ENCODE assay signal across 13 mouse cellular contexts in genomic region chr2:119332177-119332661, GRCm38 (mm10). TPM values are rescaled to one million over a fixed set of nuclear protein-coding genes. Genes with fewer than 3 reads are reported as not detected.
A peak's percentile ranks its signal among the peaks of the same experiment; 100 is the strongest.
DNase-seq lines count a peak whose midpoint lies in the region; ATAC-seq and TF ChIP-seq lines count a peak whose summit lies in the region.
"Had no signal": no experiment of that assay in that cellular context is flagged by ENCODE, and none has a peak within 500 bp of the region (broad histone marks: within the 10 kb centered on the region; RNA-seq: fewer than 3 reads in every experiment).

No protein-coding gene starts in this region.

- no peak overlapping the region for H3K27ac ChIP-seq in heart, embryonic 15.5 days
- no peak overlapping the region for H3K27ac ChIP-seq in liver, embryonic 11.5 days (ENCODE audit: low read depth, low read length)
- H3K27ac ChIP-seq in liver, embryonic 12.5 days, result no peak overlapping the region
- H3K27ac ChIP-seq in ES-Bruce4 (ENCODE audit: insufficient read depth, low read length), result no peak overlapping the region
- peak overlapping the region; percentile 38 for H3K27ac ChIP-seq in brown adipose tissue, adult 24 weeks (replicated peaks; ENCODE audit: low read depth, low read length)
- H3K27ac ChIP-seq: hindbrain, embryonic 15.5 days; midbrain, embryonic 12.5 days had no signal

- H3K9me3 ChIP-seq in heart, embryonic 15.5 days (replicated peaks), result no peaks in the 10 kb centered on the region
- H3K9me3 ChIP-seq in liver, embryonic 11.5 days (ENCODE audit: control insufficient read depth, low read length), result no peaks in the 10 kb centered on the region
- H3K9me3 ChIP-seq in liver, embryonic 12.5 days (replicated peaks), result no peaks in the 10 kb centered on the region
- no peaks in the 10 kb centered on the region for H3K9me3 ChIP-seq in ES-Bruce4 (replicated peaks; ENCODE audit: control insufficient read depth, insufficient read depth, low read length, poor library complexity, severe bottlenecking)
- H3K9me3 ChIP-seq: hindbrain, embryonic 15.5 days; midbrain, embryonic 12.5 days had no signal

- no peaks in the 10 kb centered on the region for H3K36me3 ChIP-seq in heart, embryonic 15.5 days
- H3K36me3 ChIP-seq in liver, embryonic 11.5 days (ENCODE audit: control insufficient read depth, insufficient read depth, low read length), result no peaks in the 10 kb centered on the region
- no peaks in the 10 kb centered on the region for H3K36me3 ChIP-seq in liver, embryonic 12.5 days
- no peaks in the 10 kb centered on the region for H3K36me3 ChIP-seq in ES-Bruce4 (ENCODE audit: control insufficient read depth, insufficient read depth, low read length, poor library complexity, severe bottlenecking)
- H3K36me3 ChIP-seq: hindbrain, embryonic 15.5 days; midbrain, embryonic 12.5 days had no signal

- peaks cover 50% of the 10 kb centered on the region for H3K27me3 ChIP-seq in heart, embryonic 15.5 days
- H3K27me3 ChIP-seq in liver, embryonic 11.5 days (replicated peaks; ENCODE audit: control insufficient read depth, insufficient read depth, low read length), result peaks cover 43% of the 10 kb centered on the region
- H3K27me3 ChIP-seq in liver, embryonic 12.5 days (replicated peaks), result peaks cover 94% of the 10 kb centered on the region
- H3K27me3 ChIP-seq in ES-Bruce4 (ENCODE audit: control insufficient read depth, insufficient read depth, low read length, poor library complexity, severe bottlenecking), result peaks cover 5% of the 10 kb centered on the region

- intact Hi-C loops in heart, postnatal 14 days (cut with DNase I), result no loop called here

- WGBS in heart, embryonic 15.5 days, result 67% methylated on average over 24 of the region's 24 CpGs
- WGBS in liver, embryonic 11.5 days, result 71% methylated on average over 24 of the region's 24 CpGs
- 72% methylated on average over 24 of the region's 24 CpGs for WGBS in liver, embryonic 12.5 days (ENCODE audit: insufficient replicate concordance)

- TF ChIP-seq POLR2A in ES-Bruce4 (IDR thresholded peaks at IDR 0.05; ENCODE audit: insufficient read depth, low read length), result no peak

- DNase-seq in heart, postnatal 14 days, result no peak
- peak; percentile 28 for DNase-seq in liver, embryonic 11.5 days (ENCODE audit: low spot score)
- no peak for DNase-seq in layer of hippocampus, adult 18-20 months (ENCODE audit: low spot score in 2 of 2)
- DNase-seq: cerebellum, adult 9-11 months; gastrocnemius, postnatal 36 days; thymus, postnatal 25 days had no signal

- H3K4me1 ChIP-seq in heart, embryonic 15.5 days (replicated peaks), result peaks cover 10% of the 10 kb centered on the region
- peaks cover 3% of the 10 kb centered on the region for H3K4me1 ChIP-seq in liver, embryonic 11.5 days (replicated peaks; ENCODE audit: control insufficient read depth, insufficient read depth, low read length)
- peaks cover 3% of the 10 kb centered on the region for H3K4me1 ChIP-seq in liver, embryonic 12.5 days
- H3K4me1 ChIP-seq in ES-Bruce4 (ENCODE audit: control insufficient read depth, insufficient read depth, low read length), result peaks cover under 1% of the 10 kb centered on the region
- H3K4me1 ChIP-seq in brown adipose tissue, adult 24 weeks (ENCODE audit: control insufficient read depth, insufficient read depth, insufficient read length, low read length), result 0 out of 2 replicates have a peak, but pooled peaks cover 6% of the 10 kb centered on the region

- H3K9ac ChIP-seq in heart, embryonic 15.5 days, result no peak overlapping the region
- no peak overlapping the region for H3K9ac ChIP-seq in liver, embryonic 11.5 days (ENCODE audit: low read depth, low read length)
- no peak overlapping the region for H3K9ac ChIP-seq in liver, embryonic 12.5 days
- no peak overlapping the region for H3K9ac ChIP-seq in ES-Bruce4 (ENCODE audit: low read depth, poor library complexity, severe bottlenecking)
- H3K9ac ChIP-seq: hindbrain, embryonic 15.5 days; midbrain, embryonic 12.5 days had no signal

- H3K4me2 ChIP-seq in heart, embryonic 15.5 days, result peak overlapping the region; percentile 35
- H3K4me2 ChIP-seq in liver, embryonic 11.5 days, result no peak overlapping the region
- H3K4me2 ChIP-seq in liver, embryonic 12.5 days, result no peak overlapping the region
- H3K4me2 ChIP-seq: hindbrain, embryonic 15.5 days; midbrain, embryonic 12.5 days had no signal

- no peak for TF ChIP-seq CTCF in ES-Bruce4 (IDR thresholded peaks at IDR 0.05; ENCODE audit: low read depth, low read length)

- no peak for ATAC-seq in heart, embryonic 15.5 days (replicated peaks; ENCODE audit: insufficient number of reproducible peaks, insufficient read depth, low FRiP score, low read depth)
- no peak for ATAC-seq in liver, embryonic 11.5 days (replicated peaks; ENCODE audit: low FRiP score)
- ATAC-seq in liver, embryonic 12.5 days, result no peak
- ATAC-seq: intestine, embryonic 16.5 days had no signal

- no peak for TF ChIP-seq EP300 in ES-Bruce4 (IDR thresholded peaks at IDR 0.05; ENCODE audit: insufficient read depth, low read depth, low read length)

- peak overlapping the region; percentile 21 for H3K4me3 ChIP-seq in heart, embryonic 15.5 days
- no peak overlapping the region for H3K4me3 ChIP-seq in liver, embryonic 11.5 days (ENCODE audit: low read depth, low read length)
- H3K4me3 ChIP-seq in liver, embryonic 12.5 days, result no peak overlapping the region
- peak overlapping the region; percentile 37 for H3K4me3 ChIP-seq in ES-Bruce4 (ENCODE audit: low read depth, low read length)
- peak overlapping the region; percentile 65 for H3K4me3 ChIP-seq in brown adipose tissue, adult 24 weeks (ENCODE audit: insufficient read depth, low read depth, low read length)
- H3K4me3 ChIP-seq: hindbrain, embryonic 15.5 days; midbrain, embryonic 12.5 days had no signal

RNA-seq across cellular contexts. Expression of gene Dll4, which starts 6.6 kb away (rescaled TPM):
- polyA plus RNA-seq in heart, embryonic 15.5 days (2015; fragmentation: Nextera tagmentation; extraction: Ambion mirVana), result 9.2 and 14.2 TPM in 2 replicates
- 10 to 100 TPM; 19.5 to 22.3 TPM for total RNA-seq in heart, postnatal 14 days (2021)
- 5.3 and 5.9 TPM in 2 replicates for polyA plus RNA-seq in liver, embryonic 11.5 days (2014; fragmentation: Nextera tagmentation; extraction: Ambion mirVana)
- 3.0 and 3.1 TPM in 2 replicates for polyA plus RNA-seq in liver, embryonic 12.5 days (2016; fragmentation: Nextera tagmentation; extraction: Ambion mirVana)
- 0.18 TPM in 1 of 2 replicates, not detected in the other for polyA plus RNA-seq in ES-Bruce4 (2011; ENCODE audit: insufficient read depth, insufficient read length, low read depth, missing spikeins)
- polyA plus RNA-seq in brown adipose tissue, adult 24 weeks (2012; ENCODE audit: insufficient read depth, insufficient read length, missing spikeins), result 3.2 and 5.8 TPM in 2 replicates
- total RNA-seq in layer of hippocampus, adult 18-20 months (2021), result 1 to 10 TPM; 2.0 to 2.8 TPM

RNA-seq across cellular contexts. Expression of gene Chac1, which starts 18.8 kb away (rescaled TPM):
- 0.63 and 0.76 TPM in 2 replicates for polyA plus RNA-seq in heart, embryonic 15.5 days (2015; fragmentation: Nextera tagmentation; extraction: Ambion mirVana)
- total RNA-seq in heart, postnatal 14 days (2021), result 10 to 100 TPM; 12.8 to 13.0 TPM
- polyA plus RNA-seq in liver, embryonic 11.5 days (2014; fragmentation: Nextera tagmentation; extraction: Ambion mirVana), result 2.9 and 3.2 TPM in 2 replicates
- polyA plus RNA-seq in liver, embryonic 12.5 days (2016; fragmentation: Nextera tagmentation; extraction: Ambion mirVana), result 1.0 and 1.4 TPM in 2 replicates
- 3.6 and 3.8 TPM in 2 replicates for polyA plus RNA-seq in ES-Bruce4 (2011; ENCODE audit: insufficient read depth, insufficient read length, low read depth, missing spikeins)
- 2.1 and 2.3 TPM in 2 replicates for polyA plus RNA-seq in brown adipose tissue, adult 24 weeks (2012; ENCODE audit: insufficient read depth, insufficient read length, missing spikeins)
- 1 to 10 TPM; 6.6 TPM for total RNA-seq in layer of hippocampus, adult 18-20 months (2021)

RNA-seq across cellular contexts. Expression of gene Vps18, which starts 43.7 kb away (rescaled TPM):
- 10.3 and 14.7 TPM in 2 replicates for polyA plus RNA-seq in heart, embryonic 15.5 days (2015; fragmentation: Nextera tagmentation; extraction: Ambion mirVana)
- total RNA-seq in heart, postnatal 14 days (2021), result 10 to 100 TPM; 12.8 to 13.3 TPM
- 13.4 and 14.0 TPM in 2 replicates for polyA plus RNA-seq in liver, embryonic 11.5 days (2014; fragmentation: Nextera tagmentation; extraction: Ambion mirVana)
- polyA plus RNA-seq in liver, embryonic 12.5 days (2016; fragmentation: Nextera tagmentation; extraction: Ambion mirVana), result 9.8 and 10.3 TPM in 2 replicates
- polyA plus RNA-seq in ES-Bruce4 (2011; ENCODE audit: insufficient read depth, insufficient read length, low read depth, missing spikeins), result 11.7 and 12.8 TPM in 2 replicates
- polyA plus RNA-seq in brown adipose tissue, adult 24 weeks (2012; ENCODE audit: insufficient read depth, insufficient read length, missing spikeins), result 3.6 and 4.8 TPM in 2 replicates
- 10 to 100 TPM; 44.2 to 49.9 TPM for total RNA-seq in layer of hippocampus, adult 18-20 months (2021)

Comparison
In these comparisons a context has a peak if more than half of its experiments do, and no peak if none do; other contexts are left out.
1. H3K4me3 ChIP-seq: peak in heart, embryonic 15.5 days (single experiment), ES-Bruce4 (single experiment) and brown adipose tissue, adult 24 weeks (single experiment); none in liver, embryonic 11.5 days (single experiment) and liver, embryonic 12.5 days (single experiment).